Mouse (Mus musculus) splenic B cell, adult 2 months (primary cell): ENCODE data around the gene Tbc1d10a.

Source experiments
- DNase-seq: peaks from one replicate; pipeline ENCODE4 v3.0.0-alpha.2; 2011; ENCODE audit warnings: low read depth, low spot score
- H3K27me3 ChIP-seq: 2 replicates; pipeline ENCODE4 v1.6.1; 2012; ENCODE audit warnings: mild to moderate bottlenecking, low read length, moderate library complexity, mixed read lengths; ENCODE audit not compliant: control insufficient read depth, poor library complexity, insufficient read depth, severe bottlenecking
- H3K36me3 ChIP-seq: 2 replicates; pipeline ENCODE4 v1.6.1; 2012; ENCODE audit warnings: mild to moderate bottlenecking, low read length, moderate library complexity, mixed read lengths; ENCODE audit not compliant: control insufficient read depth, poor library complexity, insufficient read depth, severe bottlenecking

Tbc1d10a gene

DNA sequence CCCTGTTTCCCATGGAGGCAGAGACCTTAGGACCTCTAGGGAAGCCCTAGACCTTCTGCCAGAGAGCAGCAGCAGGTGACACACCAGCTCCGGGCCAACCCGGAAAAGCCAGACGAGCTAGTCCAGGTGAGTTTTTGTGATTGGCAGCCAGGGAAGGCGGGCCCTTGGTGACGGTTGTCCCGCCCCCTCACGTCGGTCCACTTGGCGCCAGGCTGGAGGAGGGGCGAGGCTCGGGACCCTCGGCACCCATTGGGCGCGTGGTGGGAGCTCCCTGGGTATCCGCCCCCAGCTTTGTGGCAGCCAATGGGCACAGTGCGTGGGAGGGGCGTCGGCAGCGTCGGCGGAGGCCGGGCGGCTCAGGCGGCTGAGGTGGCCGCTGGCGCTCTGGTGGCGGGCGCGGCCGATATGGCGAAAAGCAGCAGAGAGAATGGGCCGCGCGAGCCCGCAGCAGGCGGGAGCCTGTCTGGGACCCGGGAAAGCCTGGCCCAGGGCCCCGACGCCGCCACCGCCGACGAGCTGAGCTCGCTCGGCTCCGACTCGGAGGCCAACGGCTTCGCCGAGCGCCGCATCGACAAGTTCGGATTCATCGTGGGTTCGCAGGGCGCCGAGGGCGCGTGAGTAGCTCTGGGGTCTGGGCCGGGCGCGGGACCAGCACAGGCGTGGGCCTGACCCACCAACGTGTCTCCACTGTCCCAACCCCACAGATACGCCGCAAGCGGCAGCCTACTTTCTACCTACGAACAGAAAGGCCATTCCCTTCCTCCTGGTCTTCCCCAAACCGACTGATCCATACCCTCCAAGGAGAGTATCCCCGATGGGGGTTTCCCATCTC is at the start of gene Tbc1d10a:
Gene Tbc1d10a, plus strand, starts transcription at position 304 of the 832 bp plus-strand sequence.
- Histone ChIP-seq H3K27me3 (no peaks in the 10 kb centered on the region), H3K36me3 (no peaks in the 10 kb centered on the region)
- peak; percentile 99 for DNase-seq

- Histone ChIP-seq H3K36me3 (no peaks in the 10 kb centered on the region; the same call in 1 of the 2 replicates), H3K27me3 (no peaks in the 10 kb centered on the region)
- DNase-seq, result no peak
Observed at GRCm38 (mm10) chr11:4138964-4139363, 47.6 kb upstream of the Tbc1d10a start.

DNA sequence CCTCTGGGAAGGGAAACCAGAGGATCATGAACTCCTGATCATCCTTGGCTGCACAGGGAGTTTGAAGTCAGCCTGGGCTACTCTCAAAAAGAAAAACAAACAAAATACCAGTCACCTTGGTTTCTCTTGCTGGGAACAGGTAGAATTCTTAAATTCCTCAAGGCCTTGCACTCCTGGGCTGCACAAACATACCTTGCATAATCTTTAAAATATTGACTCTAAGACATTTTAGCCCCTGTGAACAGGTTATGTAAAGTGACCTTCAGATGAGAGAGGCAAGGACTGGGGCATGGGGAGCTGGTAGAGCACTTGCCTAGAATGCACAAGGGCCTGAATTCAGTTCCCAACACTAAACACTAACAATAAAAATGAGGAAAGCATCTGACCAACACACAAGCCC is 45.1 kb upstream of the Tbc1d10a start:
- peaks cover 2% of the 10 kb centered on the region; the same call in 1 of the 2 replicates for H3K36me3 ChIP-seq
- no peak for DNase-seq
- no peaks in the 10 kb centered on the region for H3K27me3 ChIP-seq

- no peak for DNase-seq
- Histone ChIP-seq H3K27me3 (no peaks in the 10 kb centered on the region), H3K36me3 (peaks cover 2% of the 10 kb centered on the region; the same call in 1 of the 2 replicates)
Observed at GRCm38 (mm10) chr11:4142352-4142751, 44.2 kb upstream of the Tbc1d10a start.

GRCm38 (mm10) chr11:4143281-4144062 is 43.1 kb upstream of the Tbc1d10a start:
- Histone ChIP-seq H3K36me3 (peaks cover 2% of the 10 kb centered on the region; the same call in 1 of the 2 replicates), H3K27me3 (no peaks in the 10 kb centered on the region)
- DNase-seq, result no peak

- Histone ChIP-seq H3K36me3 (peaks cover 2% of the 10 kb centered on the region), H3K27me3 (no peaks in the 10 kb centered on the region)
- DNase-seq, result no peak
Observed at GRCm38 (mm10) chr11:4146381-4146780, 40.2 kb upstream of the Tbc1d10a start.

- no peak for DNase-seq
- Histone ChIP-seq H3K27me3 (no peaks in the 10 kb centered on the region), H3K36me3 (peaks cover 2% of the 10 kb centered on the region)
Observed at GRCm38 (mm10) chr11:4147098-4147497, 39.5 kb upstream of the Tbc1d10a start.

- Histone ChIP-seq H3K36me3 (peaks cover 2% of the 10 kb centered on the region; the same call in 1 of the 2 replicates), H3K27me3 (no peaks in the 10 kb centered on the region)
- DNase-seq, result no peak
Observed at GRCm38 (mm10) chr11:4148120-4148519, 38.5 kb upstream of the Tbc1d10a start.

- no peak for DNase-seq
- Histone ChIP-seq H3K27me3 (no peaks in the 10 kb centered on the region), H3K36me3 (peaks cover 2% of the 10 kb centered on the region; the same call in 1 of the 2 replicates)
Observed at GRCm38 (mm10) chr11:4148536-4149156, 37.9 kb upstream of the Tbc1d10a start.

DNA sequence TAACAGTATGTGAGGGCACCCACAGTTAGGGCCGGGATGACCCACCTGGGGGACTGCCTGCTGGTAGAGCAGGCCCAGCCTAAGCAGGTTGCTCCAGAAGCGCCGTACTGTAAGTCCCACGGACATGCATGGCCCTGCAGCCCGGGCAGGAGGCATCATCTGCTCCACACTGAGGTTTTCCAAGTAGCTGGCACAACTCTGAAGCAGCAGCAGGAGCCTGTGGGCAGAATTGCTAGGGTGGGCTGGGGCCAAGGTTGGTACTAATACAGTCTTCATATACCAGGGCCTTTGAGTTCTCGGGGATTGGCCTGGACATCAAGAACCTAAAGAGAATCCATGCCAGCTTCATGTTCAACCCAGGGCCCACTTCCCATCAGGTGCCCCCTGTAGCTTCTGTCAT is 36.7 kb upstream of the Tbc1d10a start:
- H3K36me3 ChIP-seq, result peaks cover 2% of the 10 kb centered on the region; the same call in 1 of the 2 replicates
- no peak for DNase-seq

DNA sequence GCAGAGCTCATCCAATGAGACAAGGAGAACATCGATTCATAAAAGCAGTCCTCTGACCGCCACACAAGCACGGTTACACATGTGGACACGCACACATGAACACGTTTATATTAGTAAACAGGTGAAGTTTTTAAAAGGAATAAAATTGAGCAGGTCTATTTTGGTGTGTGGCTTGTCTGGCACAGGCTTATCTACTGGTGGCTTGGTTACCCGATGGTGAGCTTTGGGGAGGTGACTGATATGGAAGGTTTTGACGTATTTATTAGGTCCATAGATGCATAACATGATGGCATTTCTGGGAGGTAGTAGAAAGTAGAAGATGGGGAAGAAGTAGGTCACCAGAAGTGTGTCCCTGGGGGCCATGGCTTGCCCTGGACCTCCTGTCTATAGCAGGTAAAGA is 32.9 kb upstream of the Tbc1d10a start:
- DNase-seq, result no peak
- Histone ChIP-seq H3K27me3 (no peaks in the 10 kb centered on the region), H3K36me3 (no peaks in the 10 kb centered on the region; the same call in 1 of the 2 replicates)

More for the DNA sequence above, 36.7 kb upstream of the Tbc1d10a start:
- no peaks in the 10 kb centered on the region for H3K27me3 ChIP-seq

- no peak for DNase-seq
- H3K36me3 ChIP-seq, result no peaks in the 10 kb centered on the region
- no peaks in the 10 kb centered on the region for H3K27me3 ChIP-seq
Observed at GRCm38 (mm10) chr11:4155641-4156040, 30.9 kb upstream of the Tbc1d10a start.

DNA sequence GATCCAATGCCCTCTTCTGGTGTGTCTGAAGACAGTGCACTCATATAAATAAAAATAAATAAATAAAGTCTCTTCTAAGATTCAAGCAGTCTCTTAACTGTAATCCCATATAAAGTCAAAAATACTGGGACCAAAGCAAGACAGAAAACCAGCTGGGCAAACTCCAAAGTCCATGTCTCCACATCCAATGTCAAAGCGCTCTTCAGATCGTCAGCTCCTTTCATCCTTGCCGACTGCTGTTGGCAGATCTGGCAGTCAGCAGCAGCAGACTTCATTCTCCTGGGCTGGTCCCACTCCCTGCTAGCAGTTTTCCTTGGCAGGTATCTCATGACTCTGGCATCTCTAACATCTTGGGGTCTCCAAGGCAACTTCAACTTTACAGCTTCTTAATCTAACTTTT is 27.9 kb upstream of the Tbc1d10a start:
- no peak for DNase-seq
- Histone ChIP-seq H3K27me3 (no peaks in the 10 kb centered on the region), H3K36me3 (0 out of 2 replicates have a peak, but pooled peaks cover 2% of the 10 kb centered on the region)

DNA sequence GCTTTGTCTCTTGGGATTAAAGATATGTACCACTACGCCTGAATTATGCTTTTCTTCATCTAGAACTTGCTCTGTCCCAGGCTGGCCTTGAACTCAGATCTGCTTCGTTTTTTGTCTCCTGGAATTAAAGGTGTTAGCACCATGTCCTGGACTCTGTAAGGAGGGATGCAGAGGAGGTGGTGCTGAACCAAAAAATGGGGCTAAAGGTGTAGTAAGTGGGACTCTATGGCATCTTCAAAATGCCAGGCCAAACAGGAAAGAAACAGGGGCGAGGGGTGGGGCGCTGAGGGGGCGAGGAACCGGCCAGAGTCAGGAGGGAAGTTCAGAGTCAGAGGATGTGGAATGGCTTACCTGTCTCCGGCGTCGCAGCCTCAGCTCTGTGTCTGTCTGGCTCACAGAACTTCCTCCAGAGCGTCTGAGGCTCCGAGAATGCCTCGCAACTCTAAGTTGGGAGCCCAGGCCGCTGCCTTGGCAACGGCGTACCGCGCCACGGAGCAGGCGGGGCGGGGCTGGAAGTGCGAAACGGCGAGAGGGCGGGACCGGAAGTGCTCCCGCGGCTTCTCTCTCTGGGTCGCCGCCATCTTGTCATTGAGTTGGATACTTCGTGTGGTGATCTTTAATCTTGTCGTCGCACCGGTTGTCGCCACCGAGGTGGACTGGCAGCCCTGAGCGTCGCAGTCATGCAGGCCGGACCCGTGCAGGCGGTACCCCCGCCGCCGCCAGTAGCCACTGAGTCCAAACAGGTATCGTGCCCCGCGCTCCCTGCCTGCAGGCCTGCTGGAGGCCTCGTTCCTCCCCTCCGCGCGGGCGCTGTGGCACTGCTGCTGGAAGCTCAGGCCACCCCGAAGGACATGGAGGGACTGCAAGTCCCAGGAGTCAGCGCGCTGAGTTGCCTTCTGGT is 26.5 kb upstream of the Tbc1d10a start, which contains the start of the genes Ccdc157 and Sf3a1:
Gene Ccdc157, minus strand, starts transcription at position 486 of the 901 bp plus-strand sequence.
Gene Sf3a1, plus strand, starts transcription at position 543 of the 901 bp plus-strand sequence.
- no peaks in the 10 kb centered on the region for H3K27me3 ChIP-seq
- H3K36me3 ChIP-seq, result peaks cover 2% of the 10 kb centered on the region; the same call in 1 of the 2 replicates
- DNase-seq, result peak; percentile 94
